Mouse (Mus musculus) forebrain, embryonic 11.5 days (tissue): ENCODE results near the gene Dab1. TPM values are rescaled to one million over a fixed set of nuclear protein-coding genes. Genes with fewer than 3 reads are reported as not detected.

Experiments used
- ATAC-seq: fragments of 200-750 bp; cut with Nextera tagmentation; replicated peaks from 2 replicates; pipeline ENCODE4 v1.8.0; 2017; ENCODE audit warnings: moderate TSS enrichment; ENCODE audit not compliant: low FRiP score
- DNase-seq: peaks from one replicate; pipeline ENCODE4 v3.0.0-alpha.2; 2017; ENCODE audit warnings: low spot score
- H3K27ac ChIP-seq: fragments of 300-500 bp; sonication (generic); 2 replicates; pipeline ENCODE4 v1.5.1; 2014; ENCODE audit warnings: low read depth, low read length
- H3K27me3 ChIP-seq: fragments of 300-500 bp; sonication (generic); 2 replicates; pipeline ENCODE4 v1.6.1; 2014; ENCODE audit warnings: mild to moderate bottlenecking, low read length, mixed read lengths; ENCODE audit not compliant: control insufficient read depth, insufficient read depth
- H3K36me3 ChIP-seq: fragments of 300-500 bp; sonication (generic); 2 replicates; pipeline ENCODE4 v1.6.1; 2014; ENCODE audit warnings: mild to moderate bottlenecking, low read length, moderate library complexity, mixed read lengths; ENCODE audit not compliant: control insufficient read depth, insufficient read depth
- H3K4me1 ChIP-seq: fragments of 300-500 bp; sonication (generic); replicated peaks from 2 replicates; pipeline ENCODE4 v1.6.1; 2014; ENCODE audit warnings: low read length, mixed read lengths; ENCODE audit not compliant: control insufficient read depth, insufficient read depth
- H3K4me2 ChIP-seq: fragments of 300-500 bp; sonication (generic); 2 replicates; pipeline ENCODE4 v1.6.1; 2014; ENCODE audit warnings: low read depth, mild to moderate bottlenecking, low read length, moderate library complexity, mixed read lengths; ENCODE audit not compliant: severe bottlenecking
- H3K4me3 ChIP-seq: fragments of 300-500 bp; sonication (generic); 2 replicates; pipeline ENCODE4 v1.5.1; 2014; ENCODE audit warnings: low read depth, low read length
- H3K9ac ChIP-seq: fragments of 300-500 bp; sonication (generic); 2 replicates; pipeline ENCODE4 v1.6.1; 2014; ENCODE audit warnings: low read length
- H3K9me3 ChIP-seq: fragments of 300-500 bp; sonication (generic); 2 replicates; pipeline ENCODE4 v1.6.1; 2016; ENCODE audit warnings: low read length, mixed read lengths; ENCODE audit not compliant: control insufficient read depth
- WGBS: fragments of 180-500 bp; shearing (Covaris S2); extraction: QIAGEN DNeasy Blood & Tissue Kit; methylation state at CpG from one replicate; pipeline ENCODE4 v1.1.7; 2014; 5-methylcytosine and 5-hydroxymethylcytosine counted together
- polyA plus RNA-seq: library from polyadenylated mRNA; unstranded; fragments of >200 nt; fragmentation: Nextera tagmentation; extraction: Ambion mirVana; gene quantifications from 2 replicates; pipeline ENCODE4 v1.2.1, GENCODE M21; 2014

Dab1 gene
- polyA plus RNA-seq, 1 experiment from 2014 or later: 51.6 TPM

DNA sequence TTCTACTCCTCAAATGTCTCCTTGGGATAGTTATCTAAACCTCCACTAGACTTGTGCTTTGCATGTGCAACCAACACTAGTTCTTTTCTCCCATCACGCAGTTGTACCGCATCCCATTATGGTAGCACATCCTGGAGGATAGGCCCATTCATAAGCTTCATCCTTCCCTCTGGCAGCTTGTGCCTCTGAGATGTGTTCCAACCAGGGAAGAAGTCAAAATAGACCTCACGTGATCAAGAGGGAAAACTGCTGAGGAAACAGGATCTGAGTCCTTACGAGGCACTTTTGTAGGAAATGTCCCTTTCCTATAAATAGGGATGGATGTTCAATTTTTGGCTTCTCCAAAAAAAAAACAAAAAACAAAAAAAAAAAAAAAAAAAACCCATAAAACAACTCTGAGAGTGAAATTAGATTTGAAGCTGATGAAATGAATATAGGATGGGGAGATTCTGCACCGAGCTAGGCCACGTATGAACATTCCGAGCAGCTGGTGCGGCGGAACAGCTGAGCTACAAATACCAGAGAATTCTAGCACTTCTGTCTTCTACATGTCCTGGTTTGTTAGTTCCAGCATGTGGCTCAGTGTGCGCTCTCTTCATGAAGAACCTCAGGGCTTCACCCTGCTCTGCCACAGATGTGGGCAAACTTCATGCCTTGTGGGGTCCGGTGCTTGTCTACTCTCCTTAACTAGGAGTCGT, 802.0 kb downstream of the Dab1 start:
- WGBS: 97% methylated on average over 12 of the region's 12 CpGs
- Histone ChIP-seq H3K9ac (no peak overlapping the region), H3K4me3 (no peak overlapping the region), H3K9me3 (no peaks in the 10 kb centered on the region), H3K36me3 (no peaks in the 10 kb centered on the region), H3K27ac (no peak overlapping the region), H3K4me1 (no peaks in the 10 kb centered on the region), H3K27me3 (no peaks in the 10 kb centered on the region), H3K4me2 (no peak overlapping the region)
- DNase-seq (no peak), ATAC-seq (no peak)

DNA sequence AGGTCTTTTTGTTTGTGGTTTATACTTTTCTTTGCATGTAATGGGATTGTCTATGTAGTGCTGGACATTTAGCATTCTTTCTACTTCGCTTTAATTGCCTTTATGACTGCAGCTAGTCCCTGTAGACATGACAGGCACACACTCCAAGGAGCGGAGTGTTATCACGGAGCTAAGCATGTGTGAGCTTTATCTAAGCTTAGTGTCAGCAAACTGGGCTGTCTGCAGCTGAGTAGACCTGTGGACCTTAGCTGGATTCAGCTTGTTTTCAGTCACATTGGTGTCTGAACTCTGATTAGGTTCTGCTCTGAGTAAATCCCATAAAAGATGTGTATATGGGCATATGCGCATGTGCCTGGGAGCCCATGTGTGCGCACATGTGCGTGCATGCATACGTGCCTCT, 810.0 kb downstream of the Dab1 start:
- no peak for DNase-seq
- no peak overlapping the region for H3K4me3 ChIP-seq
- no peaks in the 10 kb centered on the region for H3K9me3 ChIP-seq
- H3K27ac ChIP-seq: no peak overlapping the region
- 95% methylated on average over 7 of the region's 7 CpGs for WGBS
- no peak overlapping the region for H3K4me2 ChIP-seq
- no peak for ATAC-seq
- H3K4me1 ChIP-seq: 0 out of 2 replicates have a peak, but pooled peaks cover 2% of the 10 kb centered on the region
- H3K27me3 ChIP-seq: no peaks in the 10 kb centered on the region
- H3K9ac ChIP-seq: no peak overlapping the region
- no peaks in the 10 kb centered on the region for H3K36me3 ChIP-seq

DNA sequence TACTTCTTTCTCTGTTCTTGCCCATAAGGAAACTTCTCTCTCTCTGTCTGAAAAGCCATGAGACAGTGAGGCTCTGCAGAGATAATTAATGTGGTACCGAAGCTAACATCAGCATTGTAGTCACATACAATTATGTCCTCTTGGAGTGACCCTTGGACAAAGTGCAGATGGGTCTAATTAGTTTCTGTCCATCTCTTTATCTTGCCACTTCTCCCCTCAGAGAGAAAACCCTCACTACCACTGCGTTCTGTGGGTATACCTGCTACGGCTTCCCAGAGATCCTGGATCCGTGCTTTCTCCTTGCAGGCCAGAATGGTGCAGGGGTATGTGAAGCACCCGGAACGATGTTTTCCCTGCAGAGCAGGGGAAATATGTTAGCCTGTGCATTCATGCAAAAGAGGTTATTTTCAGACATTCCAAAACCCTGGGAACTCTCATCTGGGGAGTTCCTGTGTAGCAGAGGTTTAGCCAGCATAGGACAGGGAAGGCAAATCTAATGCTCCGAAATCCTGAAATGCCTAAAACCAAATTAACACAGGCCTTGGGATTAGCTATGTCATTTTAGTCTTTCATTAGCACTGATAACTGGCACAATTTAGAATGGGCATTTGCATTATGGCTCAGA, 812.2 kb downstream of the Dab1 start:
- H3K27ac ChIP-seq: no peak overlapping the region
- WGBS: 62% methylated on average over 7 of the region's 7 CpGs
- DNase-seq: peak; percentile 25
- H3K9ac ChIP-seq: no peak overlapping the region
- H3K4me3 ChIP-seq: no peak overlapping the region
- H3K4me2 ChIP-seq: no peak overlapping the region
- ATAC-seq: no peak
- H3K9me3 ChIP-seq: no peaks in the 10 kb centered on the region
- no peaks in the 10 kb centered on the region for H3K36me3 ChIP-seq
- H3K4me1 ChIP-seq: peaks cover 2% of the 10 kb centered on the region; the same call in 1 of the 2 replicates
- H3K27me3 ChIP-seq: no peaks in the 10 kb centered on the region

DNA sequence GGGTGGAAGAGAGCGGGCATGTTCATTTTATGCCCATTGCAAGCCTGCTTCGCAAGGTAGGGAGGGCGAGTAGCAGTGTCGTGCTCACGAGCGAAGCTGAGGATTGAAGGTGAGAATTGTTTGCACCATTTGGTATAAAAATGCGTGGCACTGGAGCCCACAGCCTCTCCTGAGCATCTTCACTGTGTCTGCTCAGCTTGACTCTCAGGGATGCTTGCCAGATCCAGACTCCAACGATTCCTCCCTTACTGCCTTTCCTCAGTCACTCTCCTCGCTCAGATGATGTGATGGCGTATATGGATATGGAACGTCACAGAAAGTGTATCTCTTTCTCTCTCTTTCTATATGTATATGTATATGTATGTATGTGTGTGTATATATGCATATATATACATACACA, 813.0 kb downstream of the Dab1 start:
- ATAC-seq: no peak
- WGBS: 91% methylated on average over 11 of the region's 11 CpGs
- H3K9ac ChIP-seq: no peak overlapping the region
- peaks cover 2% of the 10 kb centered on the region; the same call in 1 of the 2 replicates for H3K4me1 ChIP-seq
- no peak overlapping the region for H3K4me2 ChIP-seq
- H3K27ac ChIP-seq: no peak overlapping the region
- DNase-seq: no peak
- no peaks in the 10 kb centered on the region for H3K9me3 ChIP-seq
- no peak overlapping the region for H3K4me3 ChIP-seq
- H3K27me3 ChIP-seq: no peaks in the 10 kb centered on the region
- no peaks in the 10 kb centered on the region for H3K36me3 ChIP-seq

DNA sequence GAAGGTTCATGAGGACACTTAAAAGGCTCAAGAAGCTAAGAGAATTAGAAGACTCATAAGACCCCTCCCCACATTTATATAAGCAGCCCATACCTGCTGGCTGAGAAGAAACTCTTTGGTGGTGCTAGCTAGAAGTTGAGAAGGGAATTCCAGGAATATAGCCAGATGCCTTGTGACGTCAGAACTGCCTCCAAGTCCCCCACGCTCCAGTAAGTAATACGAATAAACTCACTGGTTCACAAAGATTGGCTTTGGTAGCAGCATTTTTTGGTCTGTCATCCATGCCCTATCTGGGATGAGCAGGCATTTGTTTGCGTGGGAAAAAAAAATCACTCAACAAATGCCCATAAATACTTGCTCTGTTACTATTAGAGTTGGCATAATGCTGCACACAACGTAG, 816.6 kb downstream of the Dab1 start:
- no peak for ATAC-seq
- no peak overlapping the region for H3K27ac ChIP-seq
- no peaks in the 10 kb centered on the region for H3K27me3 ChIP-seq
- no peak for DNase-seq
- no peaks in the 10 kb centered on the region for H3K9me3 ChIP-seq
- H3K4me1 ChIP-seq: peaks cover 2% of the 10 kb centered on the region; the same call in 1 of the 2 replicates
- H3K4me3 ChIP-seq: no peak overlapping the region
- H3K9ac ChIP-seq: no peak overlapping the region
- WGBS: 92% methylated on average over 5 of the region's 5 CpGs
- H3K4me2 ChIP-seq: no peak overlapping the region
- no peaks in the 10 kb centered on the region for H3K36me3 ChIP-seq

GRCm38 (mm10) chr4:104436411-104436810, 817.3 kb downstream of the Dab1 start:
- no peaks in the 10 kb centered on the region; the same call in 1 of the 2 replicates for H3K4me1 ChIP-seq
- no peaks in the 10 kb centered on the region for H3K27me3 ChIP-seq
- no peak overlapping the region for H3K27ac ChIP-seq
- DNase-seq (no peak), ATAC-seq (no peak)
- H3K4me2 ChIP-seq: no peak overlapping the region
- H3K9ac ChIP-seq: no peak overlapping the region
- no peaks in the 10 kb centered on the region for H3K9me3 ChIP-seq
- no peak overlapping the region for H3K4me3 ChIP-seq
- no peaks in the 10 kb centered on the region for H3K36me3 ChIP-seq
- 96% methylated on average over 4 of the region's 4 CpGs for WGBS

GRCm38 (mm10) chr4:104438730-104439129, 819.6 kb downstream of the Dab1 start:
- H3K4me2 ChIP-seq: no peak overlapping the region
- no peak for ATAC-seq
- no peaks in the 10 kb centered on the region for H3K27me3 ChIP-seq
- H3K36me3 ChIP-seq: no peaks in the 10 kb centered on the region
- DNase-seq: no peak
- no peak overlapping the region for H3K9ac ChIP-seq
- no peak overlapping the region for H3K27ac ChIP-seq
- H3K4me3 ChIP-seq: no peak overlapping the region
- 96% methylated on average over 4 of the region's 4 CpGs for WGBS
- no peaks in the 10 kb centered on the region; the same call in 1 of the 2 replicates for H3K4me1 ChIP-seq
- H3K9me3 ChIP-seq: no peaks in the 10 kb centered on the region

- no peak overlapping the region for H3K9ac ChIP-seq
- no peaks in the 10 kb centered on the region for H3K36me3 ChIP-seq
- no peak for ATAC-seq
- no peak overlapping the region for H3K4me3 ChIP-seq
- 79% methylated on average over 3 of the region's 3 CpGs for WGBS
- no peaks in the 10 kb centered on the region for H3K9me3 ChIP-seq
- no peaks in the 10 kb centered on the region; the same call in 1 of the 2 replicates for H3K4me1 ChIP-seq
- no peak overlapping the region for H3K4me2 ChIP-seq
- H3K27me3 ChIP-seq: no peaks in the 10 kb centered on the region
- H3K27ac ChIP-seq: no peak overlapping the region
- no peak for DNase-seq
Measured at GRCm38 (mm10) chr4:104439641-104440040, 820.5 kb downstream of the Dab1 start.
